Mouse (Mus musculus): ENCODE results near the gene Fbxl22. TPM values are rescaled to one million over a fixed set of nuclear protein-coding genes. Genes with fewer than 3 reads are reported as not detected.
A peak's percentile ranks its signal among the peaks of the same experiment; 100 is the strongest.

The Fbxl22 gene
- polyA plus RNA-seq, 1 experiment, result 1.7 TPM

DNA sequence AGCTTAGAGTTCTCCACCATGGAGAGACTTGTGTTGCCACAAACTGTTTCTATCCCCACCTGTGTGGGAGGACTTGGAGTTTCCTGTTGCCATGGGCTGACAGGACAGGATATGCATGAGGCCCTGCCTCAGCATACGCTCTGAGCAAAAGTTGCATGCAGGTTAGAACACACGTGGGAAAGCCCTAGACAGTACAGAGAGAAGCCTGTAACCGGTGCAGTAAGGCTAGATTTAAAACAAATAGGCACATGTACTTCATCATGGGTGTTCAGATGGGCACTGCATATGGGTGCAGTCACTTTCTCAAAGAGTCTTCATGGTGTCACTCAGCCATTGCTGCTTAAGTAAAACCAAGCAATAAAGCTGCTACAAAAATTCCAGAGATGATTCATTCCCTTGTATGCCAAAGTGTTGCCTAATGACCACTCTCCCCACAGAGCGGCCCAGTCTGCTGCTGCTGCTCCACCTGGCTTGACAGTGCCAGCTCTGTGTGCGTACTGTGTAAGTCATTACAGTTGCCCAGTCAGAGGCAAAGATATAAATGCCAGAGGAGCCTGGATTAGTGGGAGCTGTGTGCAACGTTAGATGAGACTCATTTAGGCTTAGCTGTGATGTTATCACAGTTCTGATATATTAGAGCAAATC lies 2.0 kb upstream of the Fbxl22 start:
- no peak for DNase-seq (ENCODE audit: low read depth)
- no peak for TF ChIP-seq CTCF (IDR thresholded peaks at IDR 0.05; ENCODE audit: borderline replicate concordance, extremely low read depth, insufficient read depth, insufficient read length)
- TF ChIP-seq POLR2A (IDR thresholded peaks at IDR 0.05; ENCODE audit: borderline replicate concordance, extremely low read depth, insufficient read depth, insufficient read length, poor library complexity, severe bottlenecking), result no peak

DNA sequence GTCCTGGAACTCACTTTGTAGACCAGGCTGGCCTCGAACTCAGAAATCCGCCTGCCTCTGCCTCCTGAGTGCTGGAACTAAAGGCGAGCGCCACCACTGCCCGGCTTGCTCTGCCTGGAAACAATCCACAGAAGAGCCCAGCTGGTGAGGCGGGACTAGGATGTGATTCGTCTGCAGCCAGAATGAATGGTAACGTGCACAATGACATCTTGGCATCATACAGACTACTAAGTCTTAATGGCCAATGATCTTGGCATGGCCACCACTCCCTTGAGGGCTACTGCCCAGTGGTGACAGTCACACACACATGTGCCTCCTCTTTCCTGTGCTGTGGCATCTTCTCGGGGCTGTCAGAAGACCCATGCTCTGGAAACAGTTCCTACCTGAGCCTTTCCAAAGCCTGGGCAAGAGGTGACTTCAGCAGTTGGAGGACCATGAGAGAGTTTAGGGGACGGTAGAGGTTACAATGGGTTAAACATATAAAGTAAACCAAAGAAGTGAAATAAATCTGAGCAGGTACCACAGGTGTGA lies 1.4 kb upstream of the Fbxl22 start:
- no peak for DNase-seq (ENCODE audit: low read depth)

DNA sequence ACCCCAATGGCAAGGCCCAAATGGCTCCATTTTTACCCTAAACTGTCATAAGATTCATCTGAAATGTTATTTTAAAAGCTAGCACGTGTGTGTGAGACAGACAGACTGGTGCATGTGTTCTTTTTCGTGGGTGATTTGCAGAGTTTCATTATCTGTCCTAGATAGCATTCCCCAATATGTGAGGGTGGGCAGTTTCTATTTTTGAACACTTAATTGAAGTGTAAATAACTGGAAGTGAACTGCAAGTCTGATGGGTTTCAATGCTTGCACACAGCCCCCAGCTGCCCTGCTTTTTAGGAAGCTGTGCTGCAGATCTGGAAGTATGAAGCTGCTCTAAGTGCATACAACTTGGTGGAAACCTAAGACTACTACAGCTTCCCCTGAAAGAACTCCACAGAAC lies 722 bp upstream of the Fbxl22 start:
- no peak for DNase-seq (ENCODE audit: low read depth)
- no peak for TF ChIP-seq CTCF (IDR thresholded peaks at IDR 0.05; ENCODE audit: borderline replicate concordance, extremely low read depth, insufficient read depth, insufficient read length)
- no peak for TF ChIP-seq POLR2A (IDR thresholded peaks at IDR 0.05; ENCODE audit: borderline replicate concordance, extremely low read depth, insufficient read depth, insufficient read length, poor library complexity, severe bottlenecking)

More for the DNA sequence above, 1.4 kb upstream of the Fbxl22 start:
- TF ChIP-seq POLR2A (IDR thresholded peaks at IDR 0.05; ENCODE audit: borderline replicate concordance, extremely low read depth, insufficient read depth, insufficient read length, poor library complexity, severe bottlenecking) (no peak), CTCF (IDR thresholded peaks at IDR 0.05; ENCODE audit: borderline replicate concordance, extremely low read depth, insufficient read depth, insufficient read length) (no peak)

DNA sequence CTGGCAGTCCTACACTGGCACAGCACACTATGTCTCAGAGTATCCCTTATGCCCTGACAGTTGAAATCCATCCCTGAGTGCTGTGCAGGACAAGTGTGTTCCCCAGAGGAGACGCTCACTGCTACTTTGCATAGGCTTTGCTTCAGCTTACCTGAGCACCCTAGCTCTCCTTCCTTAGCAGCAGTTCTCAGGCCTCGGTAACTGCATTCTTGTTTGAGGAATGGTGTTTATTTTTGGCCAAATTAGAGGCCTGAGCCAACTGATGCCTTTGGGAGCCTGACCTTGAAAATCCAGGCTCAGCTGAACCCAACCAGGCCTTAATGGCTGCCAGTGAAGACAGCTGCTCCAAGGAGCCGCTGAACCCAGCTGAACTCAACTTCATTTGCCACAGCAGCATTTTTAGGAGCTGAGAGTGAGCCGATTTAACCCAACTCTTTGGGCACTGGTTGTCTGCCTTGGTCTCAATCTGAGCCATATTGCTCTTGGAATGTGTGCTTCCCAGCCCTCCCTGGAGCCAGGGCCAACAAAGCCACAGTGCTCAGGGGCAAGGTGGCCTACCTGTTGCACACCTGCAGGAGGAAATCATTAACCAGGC lies 635 bp downstream of the Fbxl22 start:
- no peak for DNase-seq (ENCODE audit: low read depth)

DNA sequence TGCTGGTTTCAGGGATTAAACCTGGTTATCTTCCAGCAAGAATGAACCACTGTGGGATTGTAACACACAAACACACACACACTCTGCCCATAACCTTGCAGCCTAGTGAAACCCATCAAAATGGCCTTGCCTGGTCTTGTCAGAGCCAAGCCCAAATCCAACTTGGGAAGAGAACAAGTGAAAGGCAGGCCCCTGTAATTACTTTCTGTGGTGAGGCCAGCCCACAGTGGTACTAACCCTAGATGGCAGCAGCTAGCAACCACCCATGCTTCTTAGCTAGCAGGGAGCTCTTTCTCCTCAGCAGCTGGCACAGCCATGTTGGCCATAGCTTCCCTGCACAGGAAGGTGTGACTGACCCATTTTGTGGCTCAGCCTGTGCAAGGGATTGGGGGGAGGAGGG lies 1.2 kb downstream of the Fbxl22 start:
- peak; percentile 62 for DNase-seq (ENCODE audit: low read depth)
- TF ChIP-seq POLR2A (IDR thresholded peaks at IDR 0.05; ENCODE audit: borderline replicate concordance, extremely low read depth, insufficient read depth, insufficient read length, poor library complexity, severe bottlenecking) (no peak), CTCF (IDR thresholded peaks at IDR 0.05; ENCODE audit: borderline replicate concordance, extremely low read depth, insufficient read depth, insufficient read length) (peak; percentile 15; the same call in 1 of the 2 replicates)

More for the DNA sequence above, 635 bp downstream of the Fbxl22 start:
- TF ChIP-seq POLR2A (IDR thresholded peaks at IDR 0.05; ENCODE audit: borderline replicate concordance, extremely low read depth, insufficient read depth, insufficient read length, poor library complexity, severe bottlenecking), result no peak
- TF ChIP-seq CTCF (IDR thresholded peaks at IDR 0.05; ENCODE audit: borderline replicate concordance, extremely low read depth, insufficient read depth, insufficient read length), result no peak

DNA sequence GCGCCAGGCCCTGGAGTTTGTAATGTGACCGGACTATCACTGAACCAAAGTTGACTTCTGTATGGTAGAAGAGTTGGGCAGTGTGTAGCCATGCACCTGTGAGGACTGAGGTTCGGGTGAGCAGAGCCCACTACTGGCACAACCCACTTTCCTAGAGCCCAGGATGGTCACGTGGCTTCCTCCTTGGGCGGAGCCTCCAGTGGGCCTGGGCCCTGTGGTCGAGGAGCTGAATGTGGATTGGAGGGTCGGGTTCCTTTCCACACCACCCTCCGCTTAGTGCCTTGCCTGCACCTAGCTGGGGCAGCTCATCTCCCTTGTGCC lies 2.1 kb downstream of the Fbxl22 start:
- peak; percentile 94 for DNase-seq (ENCODE audit: low read depth)

DNA sequence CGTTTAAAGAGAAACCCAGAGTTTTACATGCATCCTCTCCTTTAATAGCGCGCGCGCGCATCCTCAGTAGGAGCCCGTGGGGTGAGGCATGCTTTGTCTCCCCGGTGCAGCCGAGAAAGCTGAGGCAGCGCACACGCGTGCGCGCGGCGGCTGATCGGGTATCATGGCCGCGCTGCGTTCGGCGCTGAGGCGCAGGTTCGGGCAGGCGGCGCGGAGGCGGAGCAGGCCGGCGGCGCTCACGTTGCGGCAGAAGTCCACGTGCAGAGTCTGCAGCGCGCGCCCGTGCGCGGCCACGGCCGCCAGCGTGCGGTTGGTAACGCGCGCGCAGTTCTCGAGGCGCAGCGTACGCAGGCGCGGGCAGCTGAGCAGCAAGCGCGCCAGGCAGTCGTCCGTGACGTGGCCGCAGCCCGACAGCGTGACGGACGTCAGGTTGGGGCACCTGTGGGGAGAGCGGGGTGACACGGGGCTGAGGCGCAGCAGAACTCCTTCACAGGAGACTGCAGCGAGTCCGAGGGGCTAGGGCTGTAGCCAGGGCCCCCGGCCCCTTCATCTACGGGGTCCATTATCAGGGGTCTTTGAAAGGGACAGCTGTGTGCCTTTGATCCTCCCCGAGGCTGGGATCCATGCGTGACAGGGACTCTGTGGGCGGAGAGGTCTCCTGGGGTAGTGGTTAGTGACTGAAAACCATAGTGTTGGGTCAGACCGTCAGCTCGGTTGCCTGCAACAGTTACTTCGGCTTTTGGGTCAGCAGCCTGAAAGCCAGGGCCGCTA lies 2.6 kb downstream of the Fbxl22 start:
- TF ChIP-seq CTCF (IDR thresholded peaks at IDR 0.05; ENCODE audit: borderline replicate concordance, extremely low read depth, insufficient read depth, insufficient read length), result no peak
- peak; percentile 64 for TF ChIP-seq POLR2A (IDR thresholded peaks at IDR 0.05; ENCODE audit: borderline replicate concordance, extremely low read depth, insufficient read depth, insufficient read length, poor library complexity, severe bottlenecking)
- peak; percentile 99 for DNase-seq (ENCODE audit: low read depth)

More for the DNA sequence above, 2.1 kb downstream of the Fbxl22 start:
- no peak for TF ChIP-seq CTCF (IDR thresholded peaks at IDR 0.05; ENCODE audit: borderline replicate concordance, extremely low read depth, insufficient read depth, insufficient read length)
- TF ChIP-seq POLR2A (IDR thresholded peaks at IDR 0.05; ENCODE audit: borderline replicate concordance, extremely low read depth, insufficient read depth, insufficient read length, poor library complexity, severe bottlenecking), result peak; percentile 54; the same call in 1 of the 2 replicates

DNA sequence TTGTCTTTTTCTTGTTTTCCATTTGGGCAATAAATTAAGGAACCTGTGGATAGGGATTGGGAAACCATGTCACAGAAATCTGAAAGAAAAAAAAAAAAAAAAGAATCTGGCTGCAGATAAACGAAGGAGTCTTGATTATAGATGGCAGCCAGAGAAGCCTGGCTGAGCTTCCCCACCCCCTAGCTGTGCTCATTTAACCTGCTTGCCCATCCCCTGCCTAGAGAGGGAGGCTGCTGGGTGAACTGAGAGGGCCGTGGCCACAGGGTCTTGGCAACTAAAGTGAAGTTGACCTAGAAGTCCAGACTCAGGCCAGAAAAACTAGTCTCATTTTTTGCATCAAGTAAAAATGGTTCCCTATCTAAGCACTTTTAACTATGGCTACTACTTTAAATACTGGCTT lies 3.4 kb downstream of the Fbxl22 start:
- DNase-seq (ENCODE audit: low read depth), result peak; percentile 63
- no peak for TF ChIP-seq CTCF (IDR thresholded peaks at IDR 0.05; ENCODE audit: borderline replicate concordance, extremely low read depth, insufficient read depth, insufficient read length)
- no peak for TF ChIP-seq POLR2A (IDR thresholded peaks at IDR 0.05; ENCODE audit: borderline replicate concordance, extremely low read depth, insufficient read depth, insufficient read length, poor library complexity, severe bottlenecking)

DNA sequence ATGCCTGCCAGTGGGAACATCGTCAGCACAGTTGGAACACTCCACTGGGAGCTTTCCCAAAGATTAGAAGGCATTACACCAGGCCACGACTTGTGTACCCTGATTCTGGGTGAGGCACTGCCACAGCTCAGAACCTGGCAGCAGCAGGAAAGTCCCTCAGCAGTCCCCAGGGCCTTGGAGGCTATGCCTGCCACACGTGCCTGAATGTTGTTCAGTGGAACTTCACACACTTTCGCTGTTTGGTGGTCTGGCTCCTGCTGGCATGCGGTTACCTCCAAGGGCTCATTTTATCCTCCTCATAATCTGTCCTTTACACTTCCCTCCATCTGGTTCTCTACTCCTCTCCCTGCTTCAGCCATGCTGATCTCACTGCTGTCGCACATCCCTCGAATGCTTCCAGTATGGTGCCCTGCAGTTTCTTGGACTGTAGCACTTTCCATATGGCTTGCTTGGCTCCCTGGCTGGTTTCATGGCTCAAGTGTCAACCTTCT lies 4.0 kb downstream of the Fbxl22 start:
- DNase-seq (ENCODE audit: low read depth), result peak; percentile 71
- TF ChIP-seq CTCF (IDR thresholded peaks at IDR 0.05; ENCODE audit: borderline replicate concordance, extremely low read depth, insufficient read depth, insufficient read length), result no peak

DNA sequence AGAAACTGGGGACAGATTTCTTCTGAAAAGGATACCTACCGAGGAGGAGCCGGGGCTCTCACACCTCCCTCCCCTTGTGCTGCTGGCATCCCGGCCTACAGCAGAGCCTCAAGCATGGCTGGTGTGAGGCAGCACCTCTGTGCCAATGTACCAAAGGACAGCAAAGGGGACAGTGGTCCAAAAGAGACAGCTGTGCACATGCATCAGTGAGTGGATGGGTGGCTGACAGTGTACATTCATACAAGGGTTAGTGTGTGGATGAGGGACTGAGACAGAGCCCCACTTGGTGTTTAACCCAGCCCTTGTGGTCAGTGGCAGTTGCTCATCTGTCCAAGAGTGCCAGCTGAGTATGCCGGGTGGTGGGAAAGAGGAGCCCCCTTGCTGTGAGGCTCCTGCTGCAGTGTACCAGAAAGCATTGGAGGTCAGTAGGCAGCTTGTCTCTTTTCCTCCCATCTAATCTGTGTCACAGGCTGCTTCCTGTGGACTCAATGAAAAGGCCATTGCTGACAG lies 5.4 kb downstream of the Fbxl22 start:
- no peak for DNase-seq (ENCODE audit: low read depth)
- TF ChIP-seq POLR2A (IDR thresholded peaks at IDR 0.05; ENCODE audit: borderline replicate concordance, extremely low read depth, insufficient read depth, insufficient read length, poor library complexity, severe bottlenecking) (no peak), CTCF (IDR thresholded peaks at IDR 0.05; ENCODE audit: borderline replicate concordance, extremely low read depth, insufficient read depth, insufficient read length) (no peak)

DNA sequence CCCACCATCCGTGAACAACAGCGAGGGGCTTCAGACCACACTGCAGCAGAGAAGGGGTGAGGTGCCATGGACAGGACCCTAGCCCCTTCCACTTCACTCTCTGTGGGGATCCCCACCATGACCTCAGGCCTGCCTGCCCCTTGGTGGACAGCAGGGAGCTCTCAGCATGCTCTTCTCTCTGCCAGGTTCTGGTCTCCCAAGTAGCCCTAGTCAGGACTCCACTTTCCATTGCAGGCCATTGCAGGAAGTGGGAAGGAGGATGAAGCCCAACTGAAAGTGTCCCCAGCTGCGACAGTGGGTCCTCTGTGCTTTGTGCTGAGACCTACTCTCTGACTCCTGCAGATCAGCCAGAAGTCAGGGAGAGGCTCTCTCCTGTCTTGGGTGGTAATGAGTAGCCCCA lies 6.7 kb downstream of the Fbxl22 start:
- no peak for TF ChIP-seq POLR2A (IDR thresholded peaks at IDR 0.05; ENCODE audit: borderline replicate concordance, extremely low read depth, insufficient read depth, insufficient read length, poor library complexity, severe bottlenecking)
- no peak for TF ChIP-seq CTCF (IDR thresholded peaks at IDR 0.05; ENCODE audit: borderline replicate concordance, extremely low read depth, insufficient read depth, insufficient read length)
- DNase-seq (ENCODE audit: low read depth), result no peak
